Mouse (Mus musculus) CD4-positive, CD25-positive, alpha-beta regulatory T cell, adult 4 months (primary cell): Measurements from ENCODE around the gene Tas2r121. TPM values are rescaled to one million over a fixed set of nuclear protein-coding genes. Genes with fewer than 3 reads are reported as not detected.
"Not testable (repeated sequence)": the region's sequence is repeated elsewhere in the genome, so short reads cannot be mapped to it uniquely, and the experiment has no call there.

ENCODE experiments used
- ATAC-seq: one replicate; pipeline ENCODE4 v1.8.0; 2017
- polyA plus RNA-seq, 2 experiments: library from polyadenylated mRNA; unstranded; fragments of 100-300 nt; shearing (Covaris generic); gene quantifications; one replicate each; pipeline ENCODE4 v1.2.1; 2017

The Tas2r121 gene
- not detected for polyA plus RNA-seq

DNA sequence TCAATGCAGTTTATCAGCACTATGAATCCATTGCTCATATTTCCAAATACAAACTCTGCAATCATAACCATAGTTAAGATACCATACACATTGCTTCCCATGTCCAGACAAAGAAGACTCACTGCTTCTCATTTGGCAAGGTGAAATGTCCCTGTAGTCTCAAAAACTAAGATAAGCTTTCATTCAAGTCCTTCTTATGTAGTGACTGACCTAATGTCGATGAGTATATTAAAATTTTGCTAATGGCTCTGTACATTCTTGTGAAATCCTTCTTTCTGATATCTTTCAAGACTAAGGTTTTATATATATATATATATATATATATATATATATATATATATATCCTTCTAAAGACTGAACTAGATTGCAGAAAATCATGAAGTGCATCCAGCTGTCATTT lies at the start of gene Tas2r121:
TSS of gene Tas2r121 (minus strand) at position 101 of the 400 bp plus-strand sequence.
- no peak for ATAC-seq

DNA sequence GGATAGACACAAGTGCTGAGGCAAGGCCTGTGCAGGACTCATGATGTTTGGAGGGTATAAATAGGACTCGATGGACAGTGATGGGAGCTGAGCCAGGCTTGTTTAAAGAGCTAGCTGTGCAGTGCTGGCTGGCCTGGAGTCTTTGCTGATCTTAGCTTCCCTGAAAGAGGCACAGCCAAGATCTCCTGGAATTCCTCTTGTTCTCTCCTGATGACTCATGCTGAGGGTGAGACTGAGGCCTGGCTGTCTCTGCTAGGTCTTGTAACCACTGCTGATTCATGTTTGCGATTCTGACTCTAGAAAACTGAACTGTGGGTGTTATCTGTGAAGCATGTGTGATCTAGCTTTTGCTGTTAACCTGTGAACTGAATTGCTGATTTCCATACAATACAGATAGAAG lies 49.4 kb upstream of the Tas2r121 start:
- ATAC-seq = no peak

DNA sequence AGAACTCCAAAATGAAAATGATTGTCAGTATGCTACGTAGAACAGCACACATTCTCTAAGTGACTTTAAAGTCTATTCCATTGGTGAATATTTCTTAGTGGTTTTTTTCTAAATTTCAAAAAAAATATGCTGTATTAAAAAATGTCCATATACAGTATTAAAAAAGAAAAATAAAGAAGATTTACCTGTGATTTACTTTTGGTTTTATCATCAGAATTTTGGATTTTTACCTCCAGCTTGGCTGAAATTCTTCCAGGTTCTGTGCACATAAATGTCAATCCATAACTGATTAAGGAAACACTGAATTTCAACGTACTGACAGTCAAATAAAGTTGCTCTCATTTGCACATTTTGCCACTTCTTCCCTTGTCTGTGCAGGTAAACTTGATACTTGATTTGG lies 37.1 kb upstream of the Tas2r121 start, which contains the start of gene Tas2r115:
TSS of gene Tas2r115 (minus strand) at position 101 of the 400 bp plus-strand sequence.
- ATAC-seq = no peak

GRCm38 (mm10) chr6:132711828-132712227 lies 11.0 kb upstream of the Tas2r121 start, which contains the start of gene Tas2r122:
Gene Tas2r122 (minus strand): TSS chr6:132711928.
- no peak for ATAC-seq

DNA sequence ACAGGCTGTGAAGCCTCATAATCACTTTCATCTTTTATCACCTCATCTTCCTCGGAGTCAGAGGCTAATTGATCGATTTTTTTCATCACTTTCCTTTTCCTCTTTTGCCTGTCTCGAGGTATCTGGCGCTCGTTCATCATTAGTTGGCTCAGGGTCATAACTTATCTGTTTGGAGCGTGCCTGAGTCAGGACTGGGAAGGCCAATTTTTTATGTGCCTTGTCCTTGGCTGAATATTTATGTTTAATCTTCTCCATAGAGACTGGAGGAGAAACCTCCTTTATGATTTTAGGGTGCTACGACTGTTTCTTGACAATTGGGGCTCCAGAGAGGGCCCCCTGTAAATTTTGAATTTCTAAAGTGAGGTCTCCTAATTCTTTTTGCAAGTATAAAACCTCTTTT lies 9.2 kb downstream of the Tas2r121 start:
- not testable (repeated sequence) for ATAC-seq

GRCm38 (mm10) chr6:132656653-132657052 lies 44.2 kb downstream of the Tas2r121 start, which contains the start of gene Tas2r120:
Gene Tas2r120 (plus strand): TSS chr6:132656953.
- ATAC-seq = no peak

- no peak for ATAC-seq
These were observed 49.4 kb downstream of the Tas2r121 start, which contains the start of gene A630073D07Rik for GRCm38 (mm10) chr6:132651426-132651825. Gene A630073D07Rik (minus strand): TSS chr6:132651526.

Other genes starting within 250 kb of the Tas2r121 start
- not detected for gene Prh1, start 131.2 kb downstream of the Tas2r121 start, polyA plus RNA-seq
- not detected for gene Prp2, start 105.1 kb downstream of the Tas2r121 start, polyA plus RNA-seq
- not detected for gene A630073D07Rik, start 49.5 kb downstream of the Tas2r121 start, polyA plus RNA-seq
- gene Tas2r120, start 44.1 kb downstream of the Tas2r121 start, polyA plus RNA-seq = not detected
- gene Tas2r122, start 10.9 kb upstream of the Tas2r121 start, polyA plus RNA-seq = not detected
- gene Tas2r115, start 37.0 kb upstream of the Tas2r121 start, polyA plus RNA-seq = not detected
- not detected for gene Tas2r124, start 53.7 kb upstream of the Tas2r121 start, polyA plus RNA-seq
- not detected for gene Tas2r102, start 61.1 kb upstream of the Tas2r121 start, polyA plus RNA-seq
- not detected for gene Tas2r136, start 77.2 kb upstream of the Tas2r121 start, polyA plus RNA-seq
- gene Tas2r117, start 101.8 kb upstream of the Tas2r121 start, polyA plus RNA-seq = not detected
- gene Tas2r123, start 146.1 kb upstream of the Tas2r121 start, polyA plus RNA-seq = not detected
- gene Tas2r116, start 154.4 kb upstream of the Tas2r121 start, polyA plus RNA-seq = not detected
- gene Tas2r110, start 167.0 kb upstream of the Tas2r121 start, polyA plus RNA-seq = not detected
- gene Tas2r113, start 192.0 kb upstream of the Tas2r121 start, polyA plus RNA-seq = not detected
- gene Tas2r125, start 208.6 kb upstream of the Tas2r121 start, polyA plus RNA-seq = under 1 TPM in 1 of 2 experiments, not detected in 1; 0.58 TPM